Mouse (Mus musculus) lung, postnatal 0 days (tissue): ENCODE measurements at regions not wholly inside any gene's neighbourhood (a gene's known extent, or its start where the extent isn't known, plus 50 kb on each side); places are given as distances from the start of the nearest gene placed in this dataset.

Experiments used
- CTCF ChIP-seq: IDR thresholded peaks from 2 replicates; pipeline ENCODE4 v1.5.1; 2016; ENCODE audit warnings: antibody characterized with exemption, mild to moderate bottlenecking
- EP300 ChIP-seq: IDR thresholded peaks from 2 replicates; pipeline ENCODE4 v1.6.1; 2016; ENCODE audit warnings: antibody characterized with exemption, mild to moderate bottlenecking, control low read depth

- TF ChIP-seq CTCF (no peak), EP300 (no peak)
These were observed 249.3 kb downstream of the Bcl2 start for GRCm38 (mm10) chr1:106464726-106465125.
